Mouse (Mus musculus) kidney, adult 9 months (tissue): ENCODE measurements at regions not wholly inside any gene's neighbourhood (a gene's known extent, or its start where the extent isn't known, plus 50 kb on each side); places are given as distances from the start of the nearest gene placed in this dataset.

Source experiments
- DNase-seq: peaks from one replicate; pipeline ENCODE4 v3.0.0; 2022

- no peak for DNase-seq
Observed at GRCm38 (mm10) chr9:24943830-24944229, 145.4 kb upstream of the Gm10181 start.

GRCm38 (mm10) chr9:24952516-24952915 lies 136.7 kb upstream of the Gm10181 start:
- DNase-seq: no peak

DNA sequence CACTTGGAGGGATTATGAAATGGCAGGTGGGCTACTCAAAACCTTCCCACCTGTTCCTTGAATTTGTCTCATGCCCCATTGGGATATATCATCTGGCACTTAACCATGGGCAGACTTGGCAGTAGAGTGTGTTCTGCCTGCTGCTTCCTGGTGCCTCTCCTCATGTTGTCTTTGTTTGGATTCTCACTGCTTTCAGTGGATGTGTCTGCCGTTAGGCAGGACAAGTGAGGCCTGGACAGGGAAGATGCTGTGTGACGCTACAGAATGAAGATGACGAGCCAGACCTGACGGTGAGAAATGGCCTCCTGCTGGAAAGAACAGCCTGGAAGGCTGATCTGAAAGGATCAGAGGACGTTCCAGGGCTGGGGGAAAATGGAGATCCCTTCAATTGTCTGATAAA lies 133.6 kb upstream of the Gm10181 start:
- no peak for DNase-seq

GRCm38 (mm10) chr9:24956566-24956965 lies 132.7 kb upstream of the Gm10181 start:
- DNase-seq: no peak

GRCm38 (mm10) chr9:24963290-24963689 lies 125.9 kb upstream of the Gm10181 start:
- DNase-seq: no peak

DNA sequence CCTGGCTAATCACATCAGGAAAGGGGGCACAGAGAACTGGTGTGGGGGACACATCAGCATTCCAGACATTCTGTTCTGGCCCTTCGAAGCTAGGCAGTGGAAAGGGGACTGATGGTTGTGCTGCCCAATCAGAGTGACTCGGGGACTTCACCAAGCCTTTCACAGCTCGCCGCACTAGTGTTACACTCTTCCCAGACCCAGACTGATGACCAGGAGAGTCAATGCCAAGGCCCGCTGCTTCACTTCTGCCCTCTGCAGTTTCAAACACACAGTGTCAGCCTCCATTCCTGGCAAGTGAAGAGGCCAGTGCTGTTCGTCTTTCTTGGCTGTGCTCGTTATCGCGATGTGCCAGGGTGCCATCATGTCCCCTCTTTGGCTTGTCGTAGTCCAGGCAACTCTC lies 121.7 kb upstream of the Gm10181 start:
- DNase-seq: no peak

- peak; percentile 9 for DNase-seq
Observed at GRCm38 (mm10) chr9:24974021-24974741, 115.0 kb upstream of the Gm10181 start.

DNA sequence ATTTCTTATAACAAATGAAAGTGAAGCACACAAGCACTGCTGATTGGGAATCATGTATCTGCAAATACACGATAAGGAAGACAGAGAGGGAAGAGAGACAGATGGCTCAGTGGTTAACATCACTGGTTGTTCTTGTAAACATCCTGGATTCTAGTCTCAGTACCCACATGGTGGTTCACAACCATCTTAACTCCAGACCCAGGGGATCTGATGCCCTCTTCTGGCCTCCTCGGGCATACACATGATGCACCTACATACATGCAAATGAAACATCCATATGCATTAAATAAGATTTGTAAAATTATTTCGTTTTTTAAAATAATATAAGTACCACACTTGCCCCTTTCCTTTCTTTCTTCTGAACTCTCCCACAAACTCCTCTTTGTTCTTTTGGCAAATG lies 106.4 kb upstream of the Gm10181 start:
- peak; percentile 1 for DNase-seq

DNA sequence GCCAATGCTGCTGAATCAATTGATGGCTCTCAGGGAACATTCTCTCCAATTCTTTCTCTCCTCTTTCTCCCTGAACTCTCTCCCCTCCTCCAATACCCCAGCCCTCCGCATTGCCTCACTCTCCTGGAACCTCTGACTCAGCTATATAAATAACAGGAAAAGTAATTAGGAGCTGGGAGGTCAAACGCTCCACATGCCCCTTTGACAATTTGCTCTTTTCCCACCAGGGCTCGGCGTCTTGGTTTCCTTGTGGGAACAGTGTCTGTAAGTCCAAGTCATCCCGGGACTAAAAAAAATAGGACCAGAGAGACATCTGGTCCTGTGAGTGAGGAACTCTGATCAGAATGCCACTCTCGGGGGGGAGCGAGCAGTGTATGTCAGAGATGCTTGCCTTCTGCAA lies 94.7 kb upstream of the Gm10181 start:
- DNase-seq: no peak

DNA sequence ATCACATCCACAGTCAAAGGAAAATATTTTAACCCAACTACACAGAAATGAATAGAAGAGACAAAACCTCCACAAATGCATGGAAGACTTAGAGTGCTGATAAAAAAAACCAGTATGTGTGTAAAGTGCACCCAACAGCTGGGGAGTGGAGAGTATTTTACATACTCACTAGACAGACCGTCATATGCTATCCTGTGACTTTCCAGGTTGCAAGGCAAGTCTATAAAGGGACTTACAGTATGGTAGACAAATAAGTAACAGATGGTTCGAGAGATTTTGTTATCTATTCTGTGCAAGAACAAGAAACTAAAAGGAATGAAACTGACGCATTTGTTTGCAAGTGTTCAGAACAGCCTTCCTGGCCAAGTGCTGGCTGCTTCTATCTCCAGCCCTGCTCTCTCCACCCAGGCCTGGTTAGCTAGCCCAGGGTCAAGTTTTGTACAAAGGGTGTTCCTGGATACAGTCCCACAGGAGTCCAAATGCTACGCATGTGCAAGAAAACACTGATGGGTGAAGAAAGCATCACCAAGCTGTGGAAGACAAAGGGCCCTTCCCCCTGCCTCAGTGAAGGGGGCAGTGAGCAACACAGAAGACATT lies 68.0 kb upstream of the Gm10181 start:
- DNase-seq: no peak

- DNase-seq: no peak
Observed at GRCm38 (mm10) chr9:25022439-25022838, 66.8 kb upstream of the Gm10181 start.

GRCm38 (mm10) chr9:25024486-25024885 lies 64.7 kb upstream of the Gm10181 start:
- no peak for DNase-seq

- DNase-seq: peak; percentile 55
Observed at GRCm38 (mm10) chr9:25027581-25027980, 61.6 kb upstream of the Gm10181 start.

GRCm38 (mm10) chr9:25028305-25028704 lies 60.9 kb upstream of the Gm10181 start:
- no peak for DNase-seq

- no peak for DNase-seq
Observed at GRCm38 (mm10) chr9:25031466-25031865, 57.8 kb upstream of the Gm10181 start.
